Mouse (Mus musculus) testis, postnatal 14 days (tissue): ENCODE measurements around the gene Pcbp4.
A peak's percentile ranks its signal among the peaks of the same experiment; 100 is the strongest.

Experiments
- DNase-seq: peaks from one replicate; pipeline ENCODE4 v3.0.0; 2021; ENCODE audit warnings: low spot score

The Pcbp4 gene

DNA sequence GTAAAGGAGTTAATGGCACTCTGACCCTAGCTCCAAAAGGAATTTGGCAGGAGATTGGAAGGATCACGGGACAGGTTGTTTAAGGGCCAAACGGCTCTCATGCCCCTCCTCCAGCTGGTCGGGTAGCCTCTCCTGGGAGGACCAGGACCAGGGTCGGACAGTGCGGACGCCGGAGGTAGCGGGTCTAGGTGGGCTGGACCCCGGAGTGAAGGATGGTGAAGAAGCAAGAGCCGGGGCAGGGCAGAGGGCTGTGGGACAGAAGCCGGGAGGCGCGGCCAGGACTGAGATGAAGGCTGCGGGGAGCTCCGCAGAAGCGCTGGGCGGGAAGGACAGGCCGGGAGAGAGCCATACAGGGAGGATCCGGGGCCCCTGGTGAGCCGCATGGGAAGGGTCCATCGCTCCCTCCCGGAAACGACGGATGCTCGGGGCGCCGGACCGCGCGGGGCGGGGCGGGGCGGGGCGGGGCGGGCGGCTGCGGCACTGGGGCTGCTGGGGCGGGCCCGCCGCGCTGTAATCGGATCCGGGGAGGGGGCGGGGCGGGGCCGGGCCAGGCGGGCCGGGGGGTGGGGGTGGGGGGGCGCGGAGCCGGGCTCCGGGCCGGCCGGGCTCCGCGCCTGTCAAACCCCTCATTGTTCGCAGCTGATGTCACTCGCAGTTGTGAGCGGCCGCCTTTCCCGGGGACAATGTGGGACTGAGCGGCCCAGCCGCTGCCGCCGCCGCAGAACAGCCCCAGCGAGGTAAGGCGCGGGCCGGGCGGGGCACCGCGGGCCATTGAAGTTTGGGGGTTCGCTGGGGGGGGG, at the start of gene Pcbp4:
Pcbp4 (plus strand) TSS at position 21 of the 800 bp plus-strand sequence.
- peak; percentile 49 for DNase-seq

DNA sequence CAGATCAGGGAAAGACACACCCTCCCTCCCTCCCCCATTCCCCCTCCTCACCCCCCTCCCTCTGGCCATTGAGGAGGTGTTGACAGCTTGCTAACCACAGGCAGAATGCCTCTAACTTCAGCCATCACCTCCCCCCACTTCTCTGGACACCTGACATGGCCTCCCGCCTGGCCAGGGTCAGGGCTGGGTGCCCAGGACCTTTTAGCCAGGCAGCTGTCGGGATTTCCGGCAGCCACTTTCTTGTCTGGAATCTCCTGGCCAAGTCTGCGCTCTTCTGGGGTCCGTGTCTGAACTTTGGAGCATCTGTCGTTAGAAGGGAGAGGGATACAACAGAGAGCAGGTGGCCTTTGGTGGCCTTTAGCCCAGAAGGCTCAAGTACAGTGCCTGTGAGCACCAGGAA, 47.8 kb upstream of the Pcbp4 start:
- DNase-seq = no peak

DNA sequence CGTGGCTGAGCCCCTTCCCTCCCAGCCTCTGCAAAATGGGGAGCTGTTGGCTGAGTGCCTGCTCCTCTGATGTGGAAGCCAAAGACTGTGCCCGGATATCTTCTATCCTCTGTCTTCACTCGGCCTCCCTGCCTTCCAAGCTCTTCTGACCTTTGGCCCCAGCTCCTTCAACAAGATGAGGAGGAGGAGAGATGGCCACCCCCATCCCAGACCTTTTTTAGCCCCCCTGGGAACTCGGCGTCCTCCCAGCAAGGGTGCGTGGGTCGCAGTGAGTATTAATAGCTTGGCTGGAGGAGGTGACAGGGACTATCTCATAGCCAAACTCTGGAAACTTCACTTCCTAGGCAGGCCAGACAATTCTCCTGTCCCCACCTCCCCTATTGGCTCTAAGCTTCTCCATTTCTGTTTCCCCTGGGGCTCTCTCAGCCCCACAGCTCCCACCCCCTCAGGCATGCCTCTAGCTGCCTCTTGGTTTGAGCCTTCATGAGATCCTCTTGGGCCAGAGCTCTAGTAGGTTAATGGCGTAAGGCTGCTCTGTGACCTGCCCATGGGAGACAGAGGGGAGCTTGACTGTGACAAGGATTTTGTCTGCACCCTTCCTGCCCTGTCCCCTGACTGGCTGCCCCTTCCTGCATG, 46.5 kb upstream of the Pcbp4 start:
- DNase-seq = peak; percentile 63

DNA sequence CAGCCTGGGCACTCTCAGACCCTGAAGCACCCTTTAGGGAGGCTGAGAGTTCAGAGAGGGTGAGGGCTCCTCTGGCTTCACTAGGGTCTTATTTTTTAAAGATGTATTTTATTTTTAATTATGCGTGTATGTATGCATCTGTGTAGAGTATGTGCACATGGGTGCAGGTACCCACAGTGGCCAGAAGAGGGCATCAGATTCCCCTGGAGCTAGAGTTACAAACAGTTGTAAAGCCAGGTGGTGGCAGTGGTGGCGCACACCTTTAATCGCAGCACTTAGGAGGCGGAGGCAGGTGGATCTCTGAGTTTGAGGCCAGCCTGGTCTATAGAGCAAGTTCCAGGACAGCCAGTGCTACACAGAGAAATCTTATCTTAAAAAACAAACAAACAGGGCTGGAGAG, 44.0 kb upstream of the Pcbp4 start:
- no peak for DNase-seq

DNA sequence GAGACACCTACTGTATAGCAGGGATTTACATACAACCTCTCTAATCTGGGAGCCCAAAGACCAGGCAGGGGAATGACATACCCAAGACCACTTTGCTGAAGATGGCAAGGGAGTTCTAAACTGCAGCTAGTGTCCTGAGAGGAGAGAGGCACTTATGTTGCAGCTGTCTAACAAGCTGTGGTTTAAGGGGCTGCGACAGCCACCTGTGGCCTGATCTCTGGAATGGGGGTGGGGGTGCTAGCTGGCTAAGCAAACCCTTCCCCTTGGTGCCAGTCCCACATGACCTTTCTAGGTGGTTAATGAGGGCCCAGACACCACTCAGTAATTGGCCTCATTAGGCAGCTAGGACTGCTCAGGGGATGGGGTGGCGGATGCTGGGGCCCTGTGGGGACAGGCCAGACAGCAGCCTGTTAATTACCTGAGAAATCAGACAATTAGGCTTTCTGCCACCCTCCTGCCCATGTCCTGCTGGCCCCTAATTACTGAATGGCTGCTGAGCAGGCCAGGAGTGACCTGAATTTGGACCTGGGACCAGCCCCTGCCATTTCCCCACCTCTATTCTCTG, 42.9 kb upstream of the Pcbp4 start:
- no peak for DNase-seq

DNA sequence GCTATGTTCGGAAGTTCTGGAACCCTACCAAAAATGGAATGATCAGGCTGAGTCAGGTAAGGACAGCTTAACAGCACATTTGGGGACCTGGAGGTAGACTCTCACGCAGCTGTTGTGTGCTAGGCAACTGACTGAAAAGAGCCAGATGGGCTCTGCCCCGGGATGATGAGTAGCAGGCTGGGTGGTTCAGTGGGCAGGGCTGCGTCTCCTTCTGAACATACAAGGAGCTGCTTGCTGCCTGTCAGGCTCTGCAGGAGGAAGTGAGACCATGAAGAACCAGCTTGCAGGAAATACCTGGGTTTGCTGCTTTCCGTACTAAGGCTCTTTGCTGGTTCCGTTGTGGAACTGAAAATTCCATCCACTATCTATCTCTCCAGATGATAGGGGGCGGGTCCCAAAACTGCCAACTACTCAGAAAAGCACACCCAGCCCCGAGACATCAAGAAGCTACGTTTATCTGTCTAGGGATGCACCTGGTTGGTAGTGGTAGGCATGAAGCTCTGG, 41.9 kb upstream of the Pcbp4 start:
- DNase-seq = no peak

DNA sequence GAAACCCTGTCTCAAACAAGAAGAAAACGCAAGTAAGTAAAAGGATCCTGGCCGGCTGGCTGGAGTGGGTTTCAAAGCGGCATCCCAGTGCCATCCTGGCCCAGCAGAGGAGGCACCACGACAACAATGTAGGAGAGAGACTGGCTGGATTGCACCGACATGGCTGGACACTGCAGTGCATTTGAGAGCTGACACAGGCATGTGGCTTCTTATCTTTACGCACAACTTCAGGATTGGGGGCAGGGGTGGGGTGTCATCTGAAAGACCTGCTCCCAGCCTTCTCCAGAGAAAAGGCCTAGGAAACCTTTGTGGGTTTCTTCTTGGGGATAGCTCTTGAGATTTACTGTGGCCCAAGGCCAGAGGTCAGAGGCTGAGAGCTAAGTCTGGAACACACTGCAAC, 41.4 kb upstream of the Pcbp4 start:
- no peak for DNase-seq

DNA sequence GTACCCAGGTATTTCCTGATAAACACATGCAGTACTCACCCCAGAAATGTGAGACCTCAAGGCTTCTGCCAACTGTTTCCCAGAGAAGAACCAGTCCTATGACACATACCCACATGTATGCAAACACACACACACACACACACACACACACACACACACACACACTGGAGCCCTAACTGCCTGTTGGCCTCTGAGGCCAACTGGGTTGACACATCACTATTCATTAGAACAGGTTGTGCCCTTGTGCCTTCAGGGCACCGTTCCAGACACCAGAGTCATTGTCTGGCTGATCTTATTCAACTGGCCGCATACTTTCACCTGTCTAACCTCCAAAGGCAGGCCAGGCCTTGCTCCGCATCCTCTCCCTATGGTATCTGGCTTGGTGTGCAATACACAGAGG, 40.9 kb upstream of the Pcbp4 start:
- no peak for DNase-seq

DNA sequence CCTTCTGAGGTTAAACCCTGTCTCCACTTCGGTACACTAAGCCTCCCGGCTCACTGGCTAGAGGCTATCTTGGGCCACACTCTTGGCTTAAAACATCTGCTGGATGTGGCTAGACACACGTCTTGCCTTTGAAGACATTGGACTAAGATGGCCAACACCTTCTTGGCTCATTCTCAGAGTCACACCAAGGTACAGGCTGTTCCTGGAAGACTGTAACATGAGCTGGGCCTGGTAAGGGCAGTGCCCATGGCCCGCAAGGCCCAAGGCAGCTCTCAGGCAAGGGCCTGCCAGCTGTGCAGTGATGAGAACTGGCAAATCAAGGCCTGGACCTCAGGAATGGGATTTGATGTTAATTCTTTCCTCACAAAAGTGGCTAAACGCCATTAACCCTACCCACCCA, 39.5 kb upstream of the Pcbp4 start:
- DNase-seq = no peak

DNA sequence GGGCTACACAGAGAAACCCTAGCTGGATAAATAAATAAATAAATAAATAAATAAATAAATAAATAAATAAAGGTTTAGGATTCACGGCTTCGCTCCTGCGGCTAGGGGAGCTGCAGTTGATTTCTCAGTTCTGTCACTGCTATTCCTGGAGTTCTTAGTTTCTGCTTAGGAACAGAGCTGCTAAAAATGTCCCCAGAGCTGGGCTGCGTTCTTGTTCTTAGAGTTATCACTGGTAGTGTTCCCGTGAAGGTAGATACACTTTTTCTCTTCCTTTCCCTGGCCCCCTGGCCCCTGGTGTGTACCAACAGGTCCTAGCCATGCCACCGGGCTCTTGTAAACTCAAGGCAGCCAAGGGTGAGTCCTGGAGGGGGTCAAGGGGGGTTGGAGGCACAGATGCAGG, 36.3 kb upstream of the Pcbp4 start:
- DNase-seq = no peak

DNA sequence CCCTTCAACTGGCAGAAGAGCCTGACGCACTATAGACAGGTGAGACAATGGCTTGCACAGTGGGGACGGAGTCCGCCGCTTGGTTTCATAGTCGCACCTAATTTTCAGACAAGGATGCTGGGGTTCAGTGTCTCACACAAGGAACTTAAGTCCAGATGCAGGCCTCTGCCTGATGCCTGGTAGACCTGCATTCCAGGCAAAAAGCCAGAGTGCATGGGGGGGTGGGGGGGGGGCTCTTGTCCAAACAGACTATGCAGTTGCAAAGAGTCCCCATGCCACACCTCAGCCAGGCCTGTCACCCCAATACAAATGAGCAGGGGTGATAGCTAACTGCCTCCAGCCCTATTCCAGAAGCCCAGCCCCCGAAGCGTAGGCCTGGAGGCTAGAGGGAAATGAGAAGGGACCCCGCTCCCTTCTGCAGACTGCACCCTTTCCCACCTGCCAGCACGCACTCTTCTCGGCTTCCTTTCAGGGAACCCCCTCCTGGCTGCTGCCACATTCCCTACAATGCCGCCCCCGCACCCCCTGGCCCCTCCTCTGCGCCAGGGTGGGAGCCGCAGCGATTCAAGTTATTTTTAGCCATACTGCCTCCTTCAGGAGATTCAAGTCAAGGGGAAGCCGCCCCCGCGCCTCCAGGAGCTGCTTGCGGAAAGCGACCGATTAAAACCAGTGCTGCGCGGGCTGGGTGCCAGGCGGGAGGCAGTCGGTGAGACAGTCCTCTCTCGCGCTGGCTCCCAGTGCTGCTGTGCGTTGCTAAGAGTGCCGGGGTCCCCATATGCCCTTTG, 35.1 kb upstream of the Pcbp4 start:
- DNase-seq = peak; percentile 85

DNA sequence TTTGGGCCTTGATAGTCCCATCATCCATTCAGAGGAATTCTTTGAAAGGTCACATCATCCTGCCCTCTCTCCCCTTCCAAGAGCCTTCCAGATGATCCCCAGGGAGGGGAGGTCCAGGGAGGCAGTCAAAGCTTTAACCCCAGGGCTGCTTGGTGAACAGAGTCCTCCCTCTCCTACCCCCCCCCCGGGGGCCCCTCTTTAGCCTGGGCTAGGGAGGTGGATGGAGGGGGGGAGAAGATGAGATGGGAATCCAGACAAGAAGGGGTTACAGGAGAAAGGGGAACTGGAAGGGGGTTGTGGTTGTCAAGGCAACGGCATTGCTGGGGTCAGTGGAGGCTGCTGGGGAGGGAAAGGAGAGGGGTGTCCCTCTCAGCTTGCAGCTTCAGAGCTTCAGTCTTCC, 32.5 kb upstream of the Pcbp4 start:
- DNase-seq = no peak

DNA sequence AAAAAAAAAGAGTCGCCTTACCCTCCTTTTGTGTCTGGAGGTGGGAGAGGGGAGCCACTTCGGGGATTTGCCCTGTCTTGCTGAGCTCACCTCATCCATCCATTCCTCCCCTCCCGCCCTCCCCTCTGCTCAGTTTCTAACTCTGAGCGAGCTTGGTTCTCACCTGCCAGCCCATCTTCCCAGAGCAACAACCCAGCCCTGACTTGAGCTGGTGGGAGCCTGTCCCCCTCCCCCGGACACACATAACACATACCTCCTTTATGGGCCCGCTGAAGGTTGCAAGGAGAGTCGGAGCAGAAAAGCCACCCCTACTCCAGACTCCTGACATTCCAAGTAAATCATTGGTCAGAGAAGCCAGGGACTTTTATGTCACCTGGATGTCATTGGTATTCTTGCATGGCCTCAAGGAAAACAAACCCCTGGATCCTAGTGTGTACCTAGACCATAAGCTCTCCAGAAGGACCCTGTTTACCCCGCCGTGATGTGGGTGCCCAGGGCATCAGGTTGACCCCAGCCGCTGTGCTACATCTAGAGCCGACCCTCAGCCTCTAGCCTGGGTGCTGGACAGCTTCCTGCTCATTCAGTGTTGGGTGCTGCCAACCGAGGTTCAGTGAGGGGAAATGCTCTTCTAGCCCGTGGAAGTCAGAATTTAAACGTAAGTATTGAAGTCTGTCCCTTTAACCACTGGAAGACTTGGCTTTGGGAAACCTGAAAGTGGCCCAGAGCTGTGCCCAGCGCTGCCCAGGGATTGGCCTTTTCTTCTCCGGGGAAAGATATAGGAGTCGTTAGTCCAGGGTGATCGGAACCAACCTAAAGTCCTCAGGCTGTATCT, 31.8 kb upstream of the Pcbp4 start:
- no peak for DNase-seq

DNA sequence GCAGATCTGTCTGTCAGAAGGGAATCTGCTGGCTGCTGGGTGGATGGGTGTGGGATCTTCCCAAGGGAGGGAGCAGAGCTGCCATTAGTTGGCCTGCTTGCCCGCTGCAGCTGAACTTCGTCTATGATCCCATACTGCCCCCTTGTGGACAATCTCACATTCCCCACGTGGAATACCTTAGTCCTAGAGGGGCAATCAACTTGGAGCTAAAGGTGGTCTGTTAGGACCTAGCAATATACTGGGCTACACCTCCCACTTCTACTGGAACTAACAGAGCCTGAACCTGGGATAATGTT, 31.3 kb upstream of the Pcbp4 start:
- DNase-seq = peak; percentile 76

DNA sequence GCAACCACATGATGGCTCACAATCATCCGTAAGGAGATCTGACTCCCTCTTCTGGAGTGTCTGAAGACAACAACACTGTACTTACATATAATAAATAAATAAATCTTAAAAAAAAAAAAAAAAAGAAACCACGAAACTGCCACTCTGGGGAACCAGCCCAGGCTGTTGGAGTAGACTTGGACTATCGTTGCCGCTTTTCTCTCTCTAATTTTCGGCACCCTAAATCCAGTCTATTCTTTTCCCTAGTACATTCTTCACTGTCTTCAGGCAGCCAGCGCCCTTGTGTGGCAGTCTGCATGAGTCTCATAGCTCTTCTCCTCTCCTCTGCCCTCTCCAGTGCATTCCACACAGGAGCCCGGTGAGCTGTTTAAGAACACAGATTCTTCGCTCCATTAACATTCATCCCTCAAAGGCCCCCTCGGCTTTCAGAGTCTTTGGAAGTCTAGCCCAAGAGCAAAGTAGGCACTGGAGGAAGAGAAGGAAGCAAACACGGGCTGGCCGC, 24.3 kb upstream of the Pcbp4 start:
- DNase-seq = peak; percentile 32

DNA sequence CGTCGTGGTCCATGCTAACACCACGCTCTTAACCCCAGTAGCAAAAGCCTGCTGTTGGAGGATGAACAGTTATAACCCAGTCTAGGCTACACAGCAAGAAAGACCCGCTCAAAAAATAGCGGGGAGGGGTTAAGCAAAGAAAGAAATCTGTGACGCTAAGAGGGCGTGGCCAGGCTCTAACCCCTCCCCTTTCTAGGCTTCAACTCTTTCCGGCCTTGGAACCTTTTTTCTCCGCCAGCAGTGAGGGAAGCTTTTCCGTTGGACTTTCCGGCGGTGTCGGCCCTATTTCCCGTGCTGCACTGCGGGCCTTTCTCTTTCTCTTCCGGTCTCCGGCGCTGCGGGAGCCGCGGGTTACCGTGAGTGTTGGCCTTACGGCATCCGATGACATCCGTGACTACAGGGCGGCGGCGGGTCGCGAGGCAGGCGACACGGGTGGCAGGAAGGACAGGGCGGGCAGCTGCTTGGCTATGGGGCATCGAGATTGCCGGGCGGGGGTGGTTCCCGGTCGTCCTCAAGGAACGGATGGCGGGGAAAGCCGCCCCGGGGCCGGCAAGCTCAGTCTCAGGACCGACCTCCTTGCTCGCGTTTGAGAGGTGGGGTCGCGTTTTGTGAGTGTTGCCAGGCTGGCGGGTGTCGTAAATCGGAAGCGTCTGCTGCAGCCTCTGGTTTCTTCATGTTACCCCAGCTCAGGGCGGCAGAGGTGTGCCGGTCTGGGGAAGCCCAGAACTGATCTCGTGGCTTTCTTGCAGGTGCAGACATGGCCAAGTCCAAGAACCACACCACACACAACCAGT, 23.7 kb upstream of the Pcbp4 start, which contains the start of gene Rpl29:
Rpl29 (plus strand) TSS at position 234 of the 794 bp plus-strand sequence.
- peak; percentile 93 for DNase-seq

DNA sequence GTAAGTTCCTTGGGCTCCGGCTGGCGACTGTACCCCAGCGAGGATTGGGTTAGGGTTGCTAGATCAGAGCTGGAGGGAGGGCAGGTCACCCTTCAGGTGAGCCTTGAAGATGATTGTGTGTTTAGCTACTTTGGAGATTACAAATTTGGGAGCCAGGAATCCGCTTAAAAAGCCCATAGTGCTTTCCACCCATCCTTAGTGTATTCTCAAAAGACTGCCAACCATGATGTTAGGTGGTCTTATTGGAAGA, 23.2 kb upstream of the Pcbp4 start:
- no peak for DNase-seq

DNA sequence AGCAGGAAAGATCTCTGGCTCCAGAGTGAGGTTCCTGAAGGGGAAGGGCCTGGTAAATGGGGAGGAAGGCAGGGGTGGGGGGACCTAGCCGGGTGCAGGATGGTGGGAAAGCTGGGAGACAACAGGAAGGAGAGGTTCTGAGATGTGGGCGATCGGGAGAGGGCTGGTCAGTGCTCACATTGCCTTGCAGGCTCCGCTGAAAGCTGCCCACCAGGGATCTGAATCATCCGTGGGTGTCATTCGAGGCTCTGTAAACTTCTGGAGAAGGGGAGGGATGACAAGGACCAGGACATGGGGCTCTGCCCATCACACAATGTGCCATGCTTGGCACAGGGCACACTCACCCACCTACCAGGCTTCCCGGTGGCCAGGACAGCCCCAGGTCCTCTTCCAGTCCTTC, 19.7 kb upstream of the Pcbp4 start:
- DNase-seq = no peak

DNA sequence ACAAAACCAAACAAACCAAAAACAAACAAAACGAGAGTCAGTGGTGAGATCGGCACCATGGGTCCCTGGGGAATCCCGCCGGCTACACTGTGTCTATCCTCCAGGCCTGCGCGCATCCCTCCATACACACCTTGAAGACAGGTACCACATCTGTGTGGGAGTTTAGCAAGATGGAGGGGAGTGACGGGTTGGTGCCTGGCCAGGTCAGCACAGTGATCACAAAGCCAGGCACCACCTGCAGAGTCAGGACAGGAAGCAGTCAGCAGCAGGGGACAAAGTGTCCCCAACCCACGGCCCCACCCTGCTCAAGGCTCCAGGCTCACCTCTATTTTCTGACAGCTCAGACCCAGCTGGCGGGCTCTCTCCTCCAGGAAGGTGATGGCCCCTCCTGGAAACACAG, 16.5 kb upstream of the Pcbp4 start:
- no peak for DNase-seq

DNA sequence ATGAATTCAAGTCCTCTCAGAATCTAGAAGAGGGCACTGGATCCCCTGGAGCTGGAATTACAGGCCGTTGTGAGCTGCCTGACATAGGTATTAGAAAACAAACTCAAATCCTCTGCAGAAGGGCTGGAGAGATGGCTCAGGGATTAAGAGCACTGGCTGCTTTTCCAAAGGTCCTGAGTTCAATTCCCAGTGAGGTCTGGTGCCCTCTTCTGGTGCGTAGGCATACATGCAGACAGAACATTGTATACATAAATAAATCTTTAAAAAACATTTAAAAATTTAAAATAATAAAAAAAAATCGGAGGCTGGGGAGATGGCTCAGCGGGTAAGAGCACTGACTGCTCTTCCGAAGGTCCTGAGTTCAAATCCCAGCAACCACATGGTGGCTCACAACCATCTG, 10.4 kb upstream of the Pcbp4 start:
- no peak for DNase-seq

DNA sequence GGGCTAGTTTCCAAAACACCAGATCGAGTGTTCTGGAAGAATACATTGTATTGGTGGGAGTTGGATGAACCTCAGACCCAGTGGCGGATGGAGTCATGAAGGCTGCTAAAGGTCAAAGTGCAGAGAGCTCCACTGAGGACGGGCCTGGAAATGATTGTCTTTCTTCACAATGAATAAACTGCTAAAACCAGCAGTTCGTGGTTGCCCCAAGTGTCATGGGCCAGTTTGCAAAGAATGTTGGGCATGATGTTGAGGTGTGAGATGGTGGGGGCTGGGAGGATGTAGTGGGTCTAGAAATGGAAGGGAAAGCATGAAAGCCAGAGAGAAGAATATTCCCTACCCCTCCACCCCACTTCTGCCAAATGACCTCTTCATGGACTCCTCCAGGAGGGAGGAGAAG, 8.3 kb upstream of the Pcbp4 start:
- no peak for DNase-seq
